Mouse (Mus musculus) brain, embryonic 14.5 days (tissue): ENCODE results near the gene Cradd.

Experiments used
- CTCF ChIP-seq: fragments of 200-500 bp; IDR thresholded peaks from 2 replicates; pipeline ENCODE4 v1.5.1; 2012; ENCODE audit warnings: inconsistent platforms, mild to moderate bottlenecking, moderate library complexity, borderline replicate concordance; ENCODE audit not compliant: insufficient read depth, insufficient read length; ENCODE audit errors: extremely low read depth
- POLR2A ChIP-seq: fragments of 200-500 bp; IDR thresholded peaks from 2 replicates; pipeline ENCODE4 v1.6.1; 2012; ENCODE audit warnings: mild to moderate bottlenecking, inconsistent platforms, borderline replicate concordance; ENCODE audit not compliant: poor library complexity, insufficient read depth, insufficient read length, severe bottlenecking; ENCODE audit errors: extremely low read depth

DNA sequence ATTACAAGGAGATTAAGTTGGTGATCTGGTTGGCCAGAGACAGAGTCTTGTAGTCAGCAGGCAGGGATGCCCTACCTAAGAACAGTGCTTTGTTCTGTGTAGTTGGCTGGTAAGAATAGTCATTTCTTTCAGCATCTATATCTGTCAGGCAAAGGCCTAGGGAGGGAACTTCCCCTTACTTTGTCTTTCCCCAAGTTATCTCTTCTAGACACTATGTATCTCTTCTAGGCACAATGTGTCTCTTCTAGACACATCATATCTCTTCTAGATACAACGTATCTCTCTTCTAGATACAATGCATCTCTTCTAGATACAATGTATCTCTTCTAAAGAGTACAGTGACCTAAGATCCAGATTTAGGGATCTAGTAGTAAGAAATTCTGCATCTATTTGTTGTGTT, 169.3 kb downstream of the Cradd start:
- TF ChIP-seq CTCF = no peak
- TF ChIP-seq POLR2A = no peak
